Comparison of ENCODE assay signal across 12 mouse cellular contexts in genomic region chr17:28213236-28213635, GRCm38 (mm10). TPM values are rescaled to one million over a fixed set of nuclear protein-coding genes. Genes with fewer than 3 reads are reported as not detected.
DNase-seq lines count a peak whose midpoint lies in the region; ATAC-seq and TF ChIP-seq lines count a peak whose summit lies in the region.
"Had no signal": no experiment of that assay in that cellular context is flagged by ENCODE, and none has a peak within 500 bp of the region (broad histone marks: within the 10 kb centered on the region; RNA-seq: fewer than 3 reads in every experiment).

No protein-coding gene starts in this region.

- 36% methylated on average over 4 of the region's 4 CpGs for WGBS in forebrain, embryonic 16.5 days

- no peak for DNase-seq in left cerebral cortex, adult 2 months (ENCODE audit: extremely low spot score in 1 of 2, low spot score in 2 of 2)
- no peak for DNase-seq in left cerebral cortex, postnatal 4 days
- peak; percentile 34 to 56 for DNase-seq in CD8-positive naive resting alpha-beta T cell, adult 2 months (ENCODE audit: low read depth in 2 of 2, low spot score in 2 of 2)
- no peak for DNase-seq in G1E (ENCODE audit: low spot score)
- peak; percentile 44 to 66 for DNase-seq in natural killer cell, adult 2 months (ENCODE audit: low spot score in 2 of 2)
- no peak for DNase-seq in cerebellum, adult 18-20 months
- DNase-seq: adrenal gland, adult 8-10 months; kidney, adult 11 months; right cerebral cortex, postnatal 25 days had no signal

- ATAC-seq in G1E (ENCODE audit: extremely low read depth, insufficient number of reproducible peaks, low FRiP score, poor library complexity, severe bottlenecking), result no peak
- ATAC-seq in forebrain, embryonic 16.5 days, result no peak
- ATAC-seq: forebrain, embryonic 15.5 days had no signal

- H3K4me2 ChIP-seq in forebrain, embryonic 16.5 days (ENCODE audit: low read length), result no peak overlapping the region
- H3K4me2 ChIP-seq: forebrain, embryonic 15.5 days; heart, embryonic 11.5 days had no signal

- H3K9ac ChIP-seq in forebrain, embryonic 16.5 days (replicated peaks; ENCODE audit: low read depth, low read length), result no peak overlapping the region
- H3K9ac ChIP-seq: forebrain, embryonic 15.5 days had no signal

- no peaks in the 10 kb centered on the region for H3K9me3 ChIP-seq in G1E (replicated peaks)
- H3K9me3 ChIP-seq in forebrain, embryonic 16.5 days (ENCODE audit: control insufficient read depth, low read length), result no peaks in the 10 kb centered on the region
- H3K9me3 ChIP-seq: forebrain, embryonic 15.5 days had no signal

- peaks cover 81% of the 10 kb centered on the region for H3K36me3 ChIP-seq in G1E (replicated peaks)
- H3K36me3 ChIP-seq in forebrain, embryonic 16.5 days (ENCODE audit: control insufficient read depth, insufficient read depth), result no peaks in the 10 kb centered on the region
- H3K36me3 ChIP-seq: forebrain, embryonic 15.5 days had no signal

- H3K27ac ChIP-seq in left cerebral cortex, adult 2 months, result no peak overlapping the region
- H3K27ac ChIP-seq in forebrain, embryonic 16.5 days (ENCODE audit: low read length), result no peak overlapping the region
- H3K27ac ChIP-seq: forebrain, embryonic 15.5 days had no signal

- peak; percentile 34 for TF ChIP-seq CTCF in left cerebral cortex, adult 2 months (IDR thresholded peaks at IDR 0.05)
- TF ChIP-seq CTCF in G1E (IDR thresholded peaks at IDR 0.05; ENCODE audit: low read depth, low read length), result peak; percentile 60

- H3K4me1 ChIP-seq in G1E (ENCODE audit: insufficient read depth, low read depth, low read length), result peaks cover 73% of the 10 kb centered on the region
- H3K4me1 ChIP-seq in forebrain, embryonic 16.5 days (replicated peaks; ENCODE audit: control insufficient read depth, insufficient read depth, low read length), result no peaks in the 10 kb centered on the region
- H3K4me1 ChIP-seq: forebrain, embryonic 15.5 days had no signal

- intact Hi-C loops in left cerebral cortex, adult 2 months (cut with DNase I), result no loop called here
- intact Hi-C loops in left cerebral cortex, postnatal 4 days (cut with DNase I), result no loop called here

- no peak overlapping the region for H3K4me3 ChIP-seq in left cerebral cortex, adult 2 months
- H3K4me3 ChIP-seq in G1E (ENCODE audit: low read depth, low read length), result no peak overlapping the region
- H3K4me3 ChIP-seq in forebrain, embryonic 16.5 days (replicated peaks; ENCODE audit: low read length), result no peak overlapping the region
- H3K4me3 ChIP-seq: forebrain, embryonic 15.5 days had no signal

- no peaks in the 10 kb centered on the region for H3K27me3 ChIP-seq in G1E (ENCODE audit: insufficient read depth, low read length)
- H3K27me3 ChIP-seq in forebrain, embryonic 16.5 days (replicated peaks; ENCODE audit: control insufficient read depth, insufficient read depth, low read length), result no peaks in the 10 kb centered on the region
- H3K27me3 ChIP-seq: forebrain, embryonic 15.5 days had no signal

RNA-seq across cellular contexts. Expression of gene Def6, which starts 5.7 kb away (rescaled TPM):
- 1 to 10 TPM; 2.1 to 3.1 TPM for total RNA-seq in left cerebral cortex, adult 2 months (2021)
- 1 to 10 TPM; 7.2 to 9.1 TPM for total RNA-seq in left cerebral cortex, postnatal 4 days (2021)
- total RNA-seq in G1E (2014; fragmentation: Nextera tagmentation) (38.5 and 58.4 TPM in 2 replicates), G1E (2017) (92.8 and 113 TPM in 2 replicates)
- polyA plus RNA-seq in G1E (2012), result 308 and 346 TPM in 2 replicates
- 4.5 and 4.6 TPM in 2 replicates for polyA plus RNA-seq in forebrain, embryonic 16.5 days (2015; fragmentation: Nextera tagmentation; extraction: Ambion mirVana)

RNA-seq across cellular contexts. Expression of gene Ppard, which starts 19.3 kb away (rescaled TPM):
- total RNA-seq in left cerebral cortex, adult 2 months (2021), result 10 to 100 TPM; 28.8 to 29.2 TPM
- 10 to 100 TPM; 17.4 to 19.0 TPM for total RNA-seq in left cerebral cortex, postnatal 4 days (2021)
- 19.1 and 23.4 TPM in 2 replicates for total RNA-seq in G1E (2014; fragmentation: Nextera tagmentation)
- total RNA-seq in G1E (2017), result 2.6 and 3.0 TPM in 2 replicates
- polyA plus RNA-seq in G1E (2012), result 17.8 and 17.9 TPM in 2 replicates
- polyA plus RNA-seq in forebrain, embryonic 16.5 days (2015; fragmentation: Nextera tagmentation; extraction: Ambion mirVana), result 1.2 and 1.3 TPM in 2 replicates

RNA-seq across cellular contexts. Expression of gene Zfp523, which starts 36.3 kb away (rescaled TPM):
- 100 to 1,000 TPM; 107 to 130 TPM for total RNA-seq in left cerebral cortex, adult 2 months (2021)
- total RNA-seq in left cerebral cortex, postnatal 4 days (2021), result 10 to 100 TPM; 85.8 to 90.7 TPM
- total RNA-seq in G1E (2014; fragmentation: Nextera tagmentation), result 18.2 and 20.8 TPM in 2 replicates
- 11.9 and 15.7 TPM in 2 replicates for total RNA-seq in G1E (2017)
- 39.9 and 48.5 TPM in 2 replicates for polyA plus RNA-seq in G1E (2012)
- polyA plus RNA-seq in forebrain, embryonic 16.5 days (2015; fragmentation: Nextera tagmentation; extraction: Ambion mirVana), result 34.4 and 40.3 TPM in 2 replicates

Comparison
In these comparisons a context has a peak if more than half of its experiments do, and no peak if none do; other contexts are left out.
1. DNase-seq: peak in CD8-positive naive resting alpha-beta T cell, adult 2 months (2 of 2) and natural killer cell, adult 2 months (2 of 2); none in left cerebral cortex, adult 2 months (0 of 2), left cerebral cortex, postnatal 4 days (single experiment), G1E (single experiment) and cerebellum, adult 18-20 months (0 of 2).